Mouse (Mus musculus) testis, adult 2 months (tissue): ENCODE data around the gene Kcnt1. TPM values are rescaled to one million over a fixed set of nuclear protein-coding genes. Genes with fewer than 3 reads are reported as not detected.
A peak's percentile ranks its signal among the peaks of the same experiment; 100 is the strongest.

ENCODE experiments used
- H3K27ac ChIP-seq: fragments of 200-500 bp; 2 replicates; pipeline ENCODE4 v1.5.1; 2012; ENCODE audit warnings: low read depth, low read length; ENCODE audit not compliant: control insufficient read depth, insufficient read depth
- H3K27me3 ChIP-seq: fragments of 200-500 bp; 2 replicates; pipeline ENCODE4 v1.6.1; 2012; ENCODE audit warnings: mild to moderate bottlenecking, low read length, moderate library complexity; ENCODE audit not compliant: control insufficient read depth, insufficient read depth
- H3K36me3 ChIP-seq: fragments of 200-500 bp; 2 replicates; pipeline ENCODE4 v1.6.1; 2012; ENCODE audit warnings: mild to moderate bottlenecking, low read length; ENCODE audit not compliant: control insufficient read depth, insufficient read depth
- H3K4me1 ChIP-seq: fragments of 200-500 bp; 2 replicates; pipeline ENCODE4 v1.6.1; 2012; ENCODE audit warnings: low read length; ENCODE audit not compliant: control insufficient read depth, insufficient read depth
- H3K4me3 ChIP-seq: fragments of 200-500 bp; 2 replicates; pipeline ENCODE4 v1.5.1; 2012; ENCODE audit warnings: low read depth, mild to moderate bottlenecking, low read length, moderate library complexity, mixed read lengths; ENCODE audit not compliant: control insufficient read depth
- CTCF ChIP-seq: fragments of 200-500 bp; IDR thresholded peaks from 2 replicates; pipeline ENCODE4 v1.5.1; 2012; ENCODE audit warnings: low read depth, mild to moderate bottlenecking, inconsistent platforms, low read length, moderate library complexity; ENCODE audit not compliant: control insufficient read depth, insufficient read depth, insufficient replicate concordance
- POLR2A ChIP-seq: fragments of 200-500 bp; IDR thresholded peaks from 2 replicates; pipeline ENCODE4 v1.6.1; 2012; ENCODE audit warnings: low read depth, mild to moderate bottlenecking, inconsistent platforms, low read length, moderate library complexity; ENCODE audit not compliant: control insufficient read depth
- polyA plus RNA-seq: library from polyadenylated mRNA; depleted of rRNA; stranded (reverse); fragments of >200 nt; gene quantifications from 2 replicates; pipeline ENCODE4 v1.2.3, GENCODE M21; 2012

Gene Kcnt1
- polyA plus RNA-seq, 1 experiment = 7.8 TPM

DNA sequence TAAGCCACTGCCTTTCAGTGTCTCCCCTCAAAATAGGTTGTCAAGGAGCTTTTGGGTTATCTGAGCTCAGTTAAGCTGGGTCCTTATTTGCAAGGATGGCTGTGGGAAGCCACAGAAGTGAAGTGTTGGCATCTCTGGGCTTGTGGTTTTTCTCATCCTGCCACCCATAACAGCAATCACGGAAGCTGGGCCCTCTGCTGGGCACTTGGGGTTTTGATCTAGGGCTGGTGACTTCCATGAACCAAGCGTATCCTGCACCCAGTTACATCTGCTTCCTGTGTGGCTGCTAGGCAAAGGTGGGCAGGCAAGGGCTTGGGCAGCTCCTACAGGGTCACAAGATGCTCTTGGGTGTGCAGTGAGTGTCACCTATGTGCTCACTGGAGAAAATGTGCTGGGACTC lies 49.7 kb downstream of the Kcnt1 start:
- H3K27ac ChIP-seq = no peak overlapping the region
- H3K36me3 ChIP-seq = no peaks in the 10 kb centered on the region
- H3K27me3 ChIP-seq = no peaks in the 10 kb centered on the region
- H3K4me1 ChIP-seq = no peaks in the 10 kb centered on the region
- TF ChIP-seq CTCF = peak; percentile 35; the same call in 1 of the 2 replicates
- no peak for TF ChIP-seq POLR2A
- no peak overlapping the region for H3K4me3 ChIP-seq

DNA sequence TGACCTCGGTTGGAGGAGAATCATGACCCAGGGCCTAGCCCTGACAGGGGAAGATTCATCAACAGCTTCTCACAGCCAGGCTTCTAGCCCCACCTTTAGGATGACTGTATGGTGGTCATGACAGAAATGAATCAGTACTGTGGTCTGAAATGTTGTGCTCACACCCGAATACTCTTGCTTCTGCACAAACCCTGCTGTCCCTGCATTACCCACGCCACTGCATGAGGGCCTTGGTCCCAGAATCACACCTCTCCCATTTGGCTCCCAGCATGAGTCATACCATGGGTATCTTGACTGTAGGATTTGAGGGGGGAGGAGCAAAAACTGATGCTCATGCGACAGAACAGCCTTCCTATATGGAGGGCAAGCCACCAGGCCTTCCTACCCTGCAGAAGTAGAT lies 50.7 kb downstream of the Kcnt1 start:
- no peaks in the 10 kb centered on the region for H3K27me3 ChIP-seq
- H3K36me3 ChIP-seq = no peaks in the 10 kb centered on the region
- H3K4me3 ChIP-seq = no peak overlapping the region
- H3K27ac ChIP-seq = no peak overlapping the region
- no peaks in the 10 kb centered on the region for H3K4me1 ChIP-seq
- TF ChIP-seq POLR2A = no peak
- no peak for TF ChIP-seq CTCF

DNA sequence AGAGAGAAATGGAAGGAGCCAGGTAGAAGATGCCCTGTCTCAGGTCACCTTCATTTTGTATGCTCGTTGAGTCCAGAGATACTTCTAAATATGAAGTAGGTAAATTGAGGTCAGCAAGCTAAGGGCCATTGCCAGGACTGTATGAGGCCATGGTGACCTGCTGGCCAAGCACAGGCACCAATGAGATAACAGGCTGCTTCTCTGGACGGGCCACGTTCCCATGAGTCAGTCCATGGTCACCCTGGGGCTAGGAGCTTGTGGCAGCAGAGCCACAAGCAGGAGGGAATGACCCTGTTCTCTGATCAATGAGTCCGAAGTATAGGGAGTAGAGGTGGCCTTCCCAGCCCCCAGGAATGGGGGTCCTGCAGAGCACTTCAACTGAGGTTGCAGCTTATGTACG lies 51.3 kb downstream of the Kcnt1 start:
- H3K36me3 ChIP-seq = no peaks in the 10 kb centered on the region
- H3K27me3 ChIP-seq = no peaks in the 10 kb centered on the region
- no peaks in the 10 kb centered on the region for H3K4me1 ChIP-seq
- no peak overlapping the region for H3K27ac ChIP-seq
- TF ChIP-seq CTCF (no peak), POLR2A (no peak)
- H3K4me3 ChIP-seq = no peak overlapping the region

DNA sequence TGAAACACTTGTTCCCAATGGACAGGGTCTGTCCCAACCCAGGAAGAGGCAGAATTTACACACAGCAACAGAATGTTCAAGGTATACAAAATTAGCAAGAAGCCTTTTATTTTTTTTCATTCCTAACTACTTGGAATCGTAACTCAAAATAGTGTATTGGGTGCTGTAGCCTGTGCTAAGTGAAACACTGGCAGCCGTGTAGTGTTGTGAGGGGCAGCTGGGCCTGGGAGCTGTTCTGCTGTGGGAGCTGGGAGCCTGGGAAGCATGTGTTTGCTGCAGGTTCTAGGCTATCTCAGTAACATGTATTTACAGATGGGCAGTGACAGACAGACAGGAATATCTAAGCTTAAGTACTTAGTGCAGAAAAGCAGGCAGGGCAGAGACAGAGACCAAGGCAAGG lies 54.9 kb downstream of the Kcnt1 start:
- no peaks in the 10 kb centered on the region for H3K4me1 ChIP-seq
- TF ChIP-seq POLR2A (no peak), CTCF (no peak)
- no peaks in the 10 kb centered on the region for H3K36me3 ChIP-seq
- H3K27me3 ChIP-seq = no peaks in the 10 kb centered on the region
- H3K4me3 ChIP-seq = no peak overlapping the region
- no peak overlapping the region for H3K27ac ChIP-seq

DNA sequence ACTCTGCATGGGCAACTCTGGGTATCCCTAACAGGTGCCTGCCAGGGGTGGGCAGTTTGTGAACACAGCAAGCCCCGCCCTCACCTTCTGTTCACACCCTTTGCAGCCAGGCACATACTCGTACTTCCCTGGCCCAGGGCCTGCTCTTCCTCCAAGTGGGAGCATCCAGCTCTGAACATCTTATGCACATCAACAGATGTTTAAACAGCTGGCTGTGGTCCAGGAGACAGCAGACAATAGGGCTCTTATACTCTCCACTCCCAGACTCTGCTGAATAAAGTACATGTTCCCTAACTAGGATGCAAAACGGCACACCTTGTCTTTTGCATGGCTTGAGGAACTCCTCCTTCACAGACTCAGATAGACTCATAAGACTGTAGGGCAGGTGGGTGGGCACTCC lies 56.4 kb downstream of the Kcnt1 start:
- TF ChIP-seq CTCF (no peak), POLR2A (no peak)
- Histone ChIP-seq H3K27me3 (no peaks in the 10 kb centered on the region), H3K4me3 (no peak overlapping the region), H3K27ac (no peak overlapping the region), H3K4me1 (no peaks in the 10 kb centered on the region), H3K36me3 (no peaks in the 10 kb centered on the region)

DNA sequence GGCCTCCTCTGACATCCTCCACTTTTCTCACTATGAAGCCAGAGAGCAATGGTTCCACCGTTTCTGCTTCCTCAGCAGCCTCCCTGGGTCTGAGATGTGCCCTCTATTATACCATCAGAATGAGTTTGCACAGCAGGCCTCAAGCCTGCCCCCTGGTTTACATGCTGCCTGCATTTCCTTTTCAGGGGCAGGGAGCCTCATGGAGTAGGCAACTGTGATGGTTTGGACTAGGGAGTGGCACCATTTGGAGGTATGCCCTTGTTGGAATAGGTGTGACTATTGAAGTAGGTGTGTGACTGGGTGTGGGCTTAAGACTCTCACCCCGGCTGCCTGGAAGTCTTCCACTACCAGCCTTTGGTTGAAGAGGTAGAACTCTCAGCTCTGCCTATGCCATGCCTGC lies 60.3 kb downstream of the Kcnt1 start:
- no peaks in the 10 kb centered on the region for H3K36me3 ChIP-seq
- H3K4me3 ChIP-seq = no peak overlapping the region
- H3K27me3 ChIP-seq = no peaks in the 10 kb centered on the region
- no peaks in the 10 kb centered on the region for H3K4me1 ChIP-seq
- TF ChIP-seq POLR2A = no peak
- TF ChIP-seq CTCF = no peak
- H3K27ac ChIP-seq = no peak overlapping the region

DNA sequence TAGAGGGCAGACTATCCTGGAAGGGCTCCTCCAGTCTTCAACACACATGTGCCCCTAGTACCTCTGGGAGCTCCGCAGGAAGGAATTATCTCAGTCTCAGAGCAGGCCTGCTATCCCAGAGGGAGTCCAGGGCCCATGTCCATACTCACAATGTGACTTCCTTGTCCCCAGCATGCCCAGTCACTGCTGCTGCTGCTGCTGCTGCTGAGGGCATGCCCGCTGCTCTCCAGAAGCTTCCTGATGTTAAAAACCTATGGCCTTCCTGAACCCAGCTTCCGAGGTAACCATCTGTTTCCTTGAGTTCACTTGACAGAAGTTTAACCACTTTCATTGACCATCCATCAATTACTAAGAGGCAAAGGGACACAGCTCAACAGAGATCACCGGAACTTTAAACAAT lies 61.4 kb downstream of the Kcnt1 start:
- H3K27ac ChIP-seq = no peak overlapping the region
- H3K27me3 ChIP-seq = no peaks in the 10 kb centered on the region
- TF ChIP-seq CTCF = no peak
- TF ChIP-seq POLR2A = no peak
- no peaks in the 10 kb centered on the region for H3K36me3 ChIP-seq
- no peaks in the 10 kb centered on the region for H3K4me1 ChIP-seq
- H3K4me3 ChIP-seq = no peak overlapping the region

DNA sequence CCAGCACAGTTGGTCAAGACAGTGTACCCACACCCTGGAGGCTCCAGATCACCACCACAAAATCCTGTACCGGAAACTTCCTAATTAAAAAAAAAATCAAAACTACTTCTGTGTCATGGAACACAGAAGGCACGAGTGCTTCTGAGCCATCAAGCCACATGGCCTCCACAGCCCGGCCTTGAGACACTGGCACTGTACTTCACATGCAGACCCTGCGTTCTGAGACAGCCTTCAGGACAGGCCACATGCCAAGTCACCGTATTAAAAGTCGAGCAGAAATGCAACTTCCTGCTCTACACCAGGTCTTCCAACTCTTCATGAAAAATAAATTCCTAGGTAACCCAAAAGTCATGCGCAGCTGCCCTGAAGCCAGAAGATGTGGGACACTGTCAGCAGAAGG lies 64.3 kb downstream of the Kcnt1 start:
- Histone ChIP-seq H3K36me3 (peaks cover 3% of the 10 kb centered on the region), H3K4me1 (no peaks in the 10 kb centered on the region), H3K27ac (no peak overlapping the region), H3K4me3 (no peak overlapping the region), H3K27me3 (no peaks in the 10 kb centered on the region)
- no peak for TF ChIP-seq CTCF
- no peak for TF ChIP-seq POLR2A
